Comparison of ENCODE assay signal across 12 mouse cellular contexts in the genomic region with DNA sequence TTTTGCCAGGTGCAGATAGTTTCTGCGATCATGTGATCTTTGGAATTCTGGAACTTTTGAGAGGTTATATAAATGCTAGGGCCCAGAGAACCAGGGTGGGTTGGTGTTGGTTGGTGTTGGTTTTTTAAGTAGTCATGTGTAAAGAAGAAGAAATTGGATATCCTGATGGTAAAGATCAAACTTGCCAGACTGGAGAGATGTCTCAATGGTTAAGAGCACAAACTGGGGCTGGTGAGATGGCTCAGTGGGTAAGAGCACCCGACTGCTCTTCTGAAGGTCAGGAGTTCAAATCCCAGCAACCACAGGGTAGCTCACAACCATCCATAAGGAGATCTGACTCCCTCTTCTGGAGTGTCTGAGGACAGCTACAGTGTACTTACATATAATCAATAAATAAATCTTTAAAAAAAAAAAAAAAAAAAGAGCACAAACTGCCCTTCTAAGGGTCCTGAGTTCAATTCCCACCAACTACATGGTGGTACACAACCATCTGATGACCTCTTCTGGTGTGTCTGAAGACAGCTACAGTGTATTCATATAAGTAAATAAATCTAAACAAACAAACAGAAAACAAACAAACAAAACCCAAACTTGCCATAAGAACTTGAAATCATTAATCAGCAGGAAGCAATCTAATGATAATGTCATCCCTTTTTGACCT. TPM values are rescaled to one million over a fixed set of nuclear protein-coding genes. Genes with fewer than 3 reads are reported as not detected.
DNase-seq lines count a peak whose midpoint lies in the region; ATAC-seq and TF ChIP-seq lines count a peak whose summit lies in the region.
"Not testable (repeated sequence)": the region's sequence is repeated elsewhere in the genome, so short reads cannot be mapped to it uniquely, and the experiment has no call there.
"Had no signal": no experiment of that assay in that cellular context is flagged by ENCODE, and none has a peak within 500 bp of the region (broad histone marks: within the 10 kb centered on the region; RNA-seq: fewer than 3 reads in every experiment).

No protein-coding gene starts in this region.

- dilution Hi-C loops in CH12.LX (cut with MboI; ENCODE audit: extremely low pct_ligation_motif_present, extremely low pct_unique_long_range_greater_than_20kb, low sequenced_read_pairs) = not testable (repeated sequence)

- H3K9me3 ChIP-seq in CH12.LX (replicated peaks; ENCODE audit: low read length); ES-E14 (ENCODE audit: control insufficient read depth, insufficient read depth, low read depth, low read length); MEL (replicated peaks; ENCODE audit: insufficient read depth, low read length); midbrain, embryonic 11.5 days (ENCODE audit: control insufficient read depth, low read length): not testable (repeated sequence)

- in situ Hi-C loops in CH12.LX (cut with MboI; ENCODE audit: low pct_ligation_motif_present, low pct_unique_long_range_greater_than_20kb, low sequenced_read_pairs); ES-E14 (cut with MboI; ENCODE audit: low sequenced_read_pairs in 2 of 2, unreplicated experiment in 2 of 2): not testable (repeated sequence)

- TF ChIP-seq RAD21 in CH12.LX (IDR thresholded peaks at IDR 0.05; ENCODE audit: low read depth, low read length); MEL (IDR thresholded peaks at IDR 0.05; ENCODE audit: low read depth, low read length): not testable (repeated sequence)

- TF ChIP-seq POLR2A in CH12.LX (IDR thresholded peaks at IDR 0.05; ENCODE audit: low read depth, low read length); MEL (IDR thresholded peaks at IDR 0.05; ENCODE audit: control insufficient read depth in 1 of 2, insufficient read depth in 1 of 2, low read depth in 1 of 2, low read length in 2 of 2, poor library complexity in 1 of 2): not testable (repeated sequence)

- H3K79me2 ChIP-seq in CH12.LX (replicated peaks; ENCODE audit: control insufficient read depth, extremely low read depth, insufficient read depth, poor library complexity, severe bottlenecking); MEL (ENCODE audit: control insufficient read depth, insufficient read depth, low read length, poor library complexity): not testable (repeated sequence)

- not testable (repeated sequence) for H3K27ac ChIP-seq in CH12.LX (ENCODE audit: insufficient read depth, low read depth); ES-E14 (ENCODE audit: insufficient read depth, low read depth, low read length, poor library complexity, severe bottlenecking); MEL (ENCODE audit: control insufficient read depth, low read depth, low read length); midbrain, embryonic 11.5 days (ENCODE audit: low read depth, low read length)

- not testable (repeated sequence) for H3K9ac ChIP-seq in CH12.LX (ENCODE audit: insufficient read depth, low read depth); ES-E14 (ENCODE audit: insufficient read depth, low read depth, low read length, poor library complexity, severe bottlenecking); MEL (ENCODE audit: control insufficient read depth, low read depth, low read length, poor library complexity, severe bottlenecking); midbrain, embryonic 11.5 days (ENCODE audit: low read length)

- not testable (repeated sequence) for H3K4me2 ChIP-seq in CH12.LX (ENCODE audit: insufficient read depth, low read depth, poor library complexity, severe bottlenecking); midbrain, embryonic 11.5 days

- 81% methylated on average over 2 of the region's 2 CpGs for WGBS in midbrain, embryonic 11.5 days

- H3K4me1 ChIP-seq in CH12.LX (ENCODE audit: control insufficient read depth in 1 of 2, insufficient read depth in 2 of 2) = peaks cover 2 to 16% of the 10 kb centered on the region in 2 experiments; a peak in 3 of 4 replicates
- H3K4me1 ChIP-seq in ES-E14 (ENCODE audit: control insufficient read depth in 2 of 2, insufficient read depth in 2 of 2, low read length in 2 of 2, poor library complexity in 1 of 2) = peaks cover 5 to 16% of the 10 kb centered on the region in 2 experiments; a peak in 3 of 4 replicates
- not testable (repeated sequence) for H3K4me1 ChIP-seq in MEL (ENCODE audit: control insufficient read depth in 1 of 2, insufficient read depth in 2 of 2, low read length in 2 of 2); midbrain, embryonic 11.5 days (ENCODE audit: control insufficient read depth, insufficient read depth, low read length)

- not testable (repeated sequence) for ATAC-seq in midbrain, embryonic 11.5 days (ENCODE audit: low FRiP score)

- not testable (repeated sequence) for H3K4me3 ChIP-seq in CH12.LX (replicated peaks in 1 of 3; ENCODE audit: low read depth in 2 of 3, low read length in 2 of 3, poor library complexity in 1 of 3); ES-E14 (ENCODE audit: insufficient read depth in 1 of 2, low read depth in 1 of 2, low read length in 2 of 2, poor library complexity in 1 of 2, severe bottlenecking in 1 of 2); MEL (ENCODE audit: control insufficient read depth in 1 of 2, insufficient read depth in 1 of 2, low read depth in 2 of 2, low read length in 2 of 2); midbrain, embryonic 11.5 days (ENCODE audit: low read depth, low read length)

- not testable (repeated sequence) for H3K36me3 ChIP-seq in CH12.LX (replicated peaks in 1 of 2; ENCODE audit: control insufficient read depth in 1 of 2, insufficient read depth in 1 of 2, low read length in 1 of 2); ES-E14 (ENCODE audit: control insufficient read depth, insufficient read depth, low read length, poor library complexity, severe bottlenecking); MEL (ENCODE audit: control insufficient read depth in 1 of 2, insufficient read depth in 2 of 2, low read length in 2 of 2); midbrain, embryonic 11.5 days (ENCODE audit: control insufficient read depth, insufficient read depth, low read length)

- not testable (repeated sequence) for H3K27me3 ChIP-seq in CH12.LX (replicated peaks); MEL (ENCODE audit: control insufficient read depth in 1 of 2, insufficient read depth in 2 of 2, low read length in 2 of 2); midbrain, embryonic 11.5 days (ENCODE audit: control insufficient read depth, insufficient read depth, low read length)

- not testable (repeated sequence) for TF ChIP-seq EP300 in CH12.LX (IDR thresholded peaks at IDR 0.05; ENCODE audit: low read length); MEL (IDR thresholded peaks at IDR 0.05; ENCODE audit: low read depth in 1 of 2, low read length in 2 of 2)

- not testable (repeated sequence) for DNase-seq in CH12.LX (ENCODE audit: extremely low read depth); ES-E14 (ENCODE audit: low read depth, low spot score)
- peak; percentile 48 for DNase-seq in ES-CJ7 (ENCODE audit: low read depth, low spot score)
- peak; percentile 64 for DNase-seq in MEL (ENCODE audit: low read depth, low spot score)
- DNase-seq in R1 (ENCODE audit: low read depth, low spot score) = peak; percentile 23
- DNase-seq in midbrain, embryonic 11.5 days (ENCODE audit: low spot score, missing footprints) = peak; percentile 41

- TF ChIP-seq CTCF in CH12.LX (conservative IDR thresholded peaks at IDR 0.05 in 1 of 2, IDR thresholded peaks at IDR 0.05 in 1 of 2; ENCODE audit: low read depth in 2 of 2, low read length in 2 of 2) = 0 out of 4 replicates have a peak, but pooled peaks of 1 of the 2 experiments have one; percentile 1
- not testable (repeated sequence) for TF ChIP-seq CTCF in MEL (IDR thresholded peaks at IDR 0.05 in 2 of 3, conservative IDR thresholded peaks at IDR 0.05 in 1 of 3; ENCODE audit: control insufficient read depth in 1 of 3, insufficient read depth in 1 of 3, low read depth in 2 of 3, low read length in 3 of 3, poor library complexity in 1 of 3, severe bottlenecking in 1 of 3)

RNA-seq across cellular contexts. Expression of a gene that starts 7.9 kb away (rescaled TPM):
- 16.8 and 18.6 TPM in 2 replicates for total RNA-seq in CH12.LX (2012; rRNA removed)
- total RNA-seq in CH12.LX (2014; rRNA removed) = 12.3 and 12.5 TPM in 2 replicates
- polyA plus RNA-seq in CH12.LX (2012; ENCODE audit: insufficient read length, low read depth) = 45.1 and 45.4 TPM in 2 replicates
- total RNA-seq in ES-E14 (2012; rRNA removed) = 108 and 147 TPM in 2 replicates
- 13.3 and 15.2 TPM in 2 replicates for total RNA-seq in MEL (2012; rRNA removed)
- 10 to 100 TPM in 1 of 2 experiments, not detected in 1; 38.7 TPM for polyA plus RNA-seq in MEL (2012; ENCODE audit: insufficient read depth in 1 of 2, insufficient read length in 2 of 2, low read depth in 1 of 2, low replicate concordance in 2 of 2, missing spikeins in 1 of 2)
- polyA plus RNA-seq in midbrain, embryonic 11.5 days (2014; fragmentation: Nextera tagmentation; extraction: Ambion mirVana) = 52.6 and 59.2 TPM in 2 replicates

RNA-seq across cellular contexts. Expression of a gene that starts 8.7 kb away (rescaled TPM):
- total RNA-seq in CH12.LX (2012; rRNA removed) = 2,073 and 2,338 TPM in 2 replicates
- total RNA-seq in CH12.LX (2014; rRNA removed) = 1,878 and 2,226 TPM in 2 replicates
- 1,387 and 2,564 TPM in 2 replicates for polyA plus RNA-seq in CH12.LX (2012; ENCODE audit: insufficient read length, low read depth)
- 1,213 and 1,430 TPM in 2 replicates for total RNA-seq in ES-E14 (2012; rRNA removed)
- 1,922 and 2,072 TPM in 2 replicates for total RNA-seq in MEL (2012; rRNA removed)
- 100 to 1,000 TPM in 1 of 2 experiments, not detected in 1; 921 TPM for polyA plus RNA-seq in MEL (2012; ENCODE audit: insufficient read depth in 1 of 2, insufficient read length in 2 of 2, low read depth in 1 of 2, low replicate concordance in 2 of 2, missing spikeins in 1 of 2)
- polyA plus RNA-seq in midbrain, embryonic 11.5 days (2014; fragmentation: Nextera tagmentation; extraction: Ambion mirVana) = 441 and 443 TPM in 2 replicates

RNA-seq across cellular contexts. Expression of a gene that starts 15.2 kb away (rescaled TPM):
- total RNA-seq in CH12.LX (2012; rRNA removed) (0.47 and 0.50 TPM in 2 replicates), CH12.LX (2014; rRNA removed) (not detected in 2 replicates), ES-E14 (2012; rRNA removed) (2.3 TPM in 2 replicates), MEL (2012; rRNA removed) (0.69 TPM in 2 replicates)
- polyA plus RNA-seq in CH12.LX (2012; ENCODE audit: insufficient read length, low read depth) (0.41 TPM in 1 of 2 replicates, not detected in the other), MEL (2012; ENCODE audit: insufficient read depth in 1 of 2, insufficient read length in 2 of 2, low read depth in 1 of 2, low replicate concordance in 2 of 2, missing spikeins in 1 of 2) (under 1 TPM in 1 of 2 experiments, not detected in 1; 0.43 TPM)
- 0.47 and 0.78 TPM in 2 replicates for polyA plus RNA-seq in midbrain, embryonic 11.5 days (2014; fragmentation: Nextera tagmentation; extraction: Ambion mirVana)
- total RNA-seq: adrenal gland, adult 18-20 months; adrenal gland, postnatal 14 days; adrenal gland, postnatal 25 days; adrenal gland, postnatal 36 days had no signal
- polyA plus RNA-seq: adrenal gland, adult 2 months; CD4-positive, CD25-positive, alpha-beta regulatory T cell, adult 4 months had no signal

RNA-seq across cellular contexts. Expression of a gene that starts 24.6 kb away (rescaled TPM):
- total RNA-seq in CH12.LX (2012; rRNA removed) (16.7 and 17.3 TPM in 2 replicates), CH12.LX (2014; rRNA removed) (19.3 and 19.6 TPM in 2 replicates), ES-E14 (2012; rRNA removed) (14.0 and 18.5 TPM in 2 replicates), MEL (2012; rRNA removed) (18.1 and 20.8 TPM in 2 replicates)
- polyA plus RNA-seq in CH12.LX (2012; ENCODE audit: insufficient read length, low read depth) (21.5 and 21.7 TPM in 2 replicates), MEL (2012; ENCODE audit: insufficient read depth in 1 of 2, insufficient read length in 2 of 2, low read depth in 1 of 2, low replicate concordance in 2 of 2, missing spikeins in 1 of 2) (10 to 100 TPM in 1 of 2 experiments, not detected in 1; 16.7 TPM)
- polyA plus RNA-seq in midbrain, embryonic 11.5 days (2014; fragmentation: Nextera tagmentation; extraction: Ambion mirVana) = 12.6 and 15.0 TPM in 2 replicates

RNA-seq across cellular contexts. Expression of a gene that starts 46.4 kb away (rescaled TPM):
- total RNA-seq in CH12.LX (2012; rRNA removed) (28.7 and 30.8 TPM in 2 replicates), CH12.LX (2014; rRNA removed) (20.3 and 23.3 TPM in 2 replicates), ES-E14 (2012; rRNA removed) (26.5 and 31.3 TPM in 2 replicates), MEL (2012; rRNA removed) (34.7 and 40.2 TPM in 2 replicates)
- polyA plus RNA-seq in CH12.LX (2012; ENCODE audit: insufficient read length, low read depth) (35.4 and 44.0 TPM in 2 replicates), MEL (2012; ENCODE audit: insufficient read depth in 1 of 2, insufficient read length in 2 of 2, low read depth in 1 of 2, low replicate concordance in 2 of 2, missing spikeins in 1 of 2) (10 to 100 TPM; 43.4 to 57.3 TPM)
- 2.4 TPM in 2 replicates for polyA plus RNA-seq in midbrain, embryonic 11.5 days (2014; fragmentation: Nextera tagmentation; extraction: Ambion mirVana)
